Comparison of ENCODE assay signal across 23 mouse cellular contexts in genomic region chr3:129317032-129317729, GRCm38 (mm10). TPM values are rescaled to one million over a fixed set of nuclear protein-coding genes. Genes with fewer than 3 reads are reported as not detected.
DNase-seq lines count a peak whose midpoint lies in the region; ATAC-seq and TF ChIP-seq lines count a peak whose summit lies in the region.
"Had no signal": no experiment of that assay in that cellular context is flagged by ENCODE, and none has a peak within 500 bp of the region (broad histone marks: within the 10 kb centered on the region; RNA-seq: fewer than 3 reads in every experiment).

No protein-coding gene starts in this region.

- H3K9ac ChIP-seq in heart, adult 2 months (ENCODE audit: low read depth, low read length) = no peak overlapping the region
- H3K9ac ChIP-seq in midbrain, postnatal 0 days (replicated peaks; ENCODE audit: low read length, poor library complexity, severe bottlenecking) = no peak overlapping the region
- no peak overlapping the region for H3K9ac ChIP-seq in midbrain, embryonic 14.5 days (replicated peaks; ENCODE audit: low read length)
- H3K9ac ChIP-seq: embryonic facial prominence, embryonic 15.5 days; forebrain, embryonic 15.5 days; hindbrain, embryonic 14.5 days had no signal

- CTCF ChIA-PET in Patski (lab: Charles Lee) = interaction anchor here (0.8 to 2.1 kb wide), 12 partner anchors 9 to 1030 kb away, joined by 3 to 7 read pairs (median 3); partner anchors contain the start of gene Enpep

- no peaks in the 10 kb centered on the region for H3K27me3 ChIP-seq in heart, adult 2 months (ENCODE audit: control insufficient read depth, insufficient read depth, low read length)
- no peaks in the 10 kb centered on the region for H3K27me3 ChIP-seq in midbrain, postnatal 0 days (ENCODE audit: insufficient read depth, low read length)
- no peaks in the 10 kb centered on the region for H3K27me3 ChIP-seq in midbrain, embryonic 14.5 days (ENCODE audit: control insufficient read depth, insufficient read depth, low read length)
- H3K27me3 ChIP-seq in Patski = no peaks in the 10 kb centered on the region
- no peaks in the 10 kb centered on the region for H3K27me3 ChIP-seq in hindbrain, embryonic 10.5 days (ENCODE audit: insufficient read depth, poor library complexity, severe bottlenecking)
- H3K27me3 ChIP-seq: embryonic facial prominence, embryonic 15.5 days; forebrain, embryonic 15.5 days had no signal

- H3K27ac ChIP-seq in heart, adult 2 months = no peak overlapping the region
- H3K27ac ChIP-seq in layer of hippocampus, adult 2 months = no peak overlapping the region
- H3K27ac ChIP-seq in midbrain, postnatal 0 days (ENCODE audit: low read depth, low read length) = no peak overlapping the region
- H3K27ac ChIP-seq in midbrain, embryonic 14.5 days (replicated peaks; ENCODE audit: low read depth, low read length) = no peak overlapping the region
- no peak overlapping the region for H3K27ac ChIP-seq in hindbrain, embryonic 10.5 days
- H3K27ac ChIP-seq: embryonic facial prominence, embryonic 15.5 days; forebrain, embryonic 15.5 days; heart, embryonic 10.5 days; hindbrain, embryonic 14.5 days had no signal

- in situ Hi-C loops in Patski (cut with MboI; ENCODE audit: low pct_unique_long_range_greater_than_20kb) = no loop called here

- H3K4me1 ChIP-seq in heart, adult 2 months (ENCODE audit: control insufficient read depth, insufficient read depth, low read length) = peaks cover 1% of the 10 kb centered on the region; the same call in 1 of the 2 replicates
- no peaks in the 10 kb centered on the region for H3K4me1 ChIP-seq in midbrain, postnatal 0 days (ENCODE audit: insufficient read depth, low read length)
- no peaks in the 10 kb centered on the region for H3K4me1 ChIP-seq in midbrain, embryonic 14.5 days (ENCODE audit: control insufficient read depth, insufficient read depth, low read length)
- no peaks in the 10 kb centered on the region for H3K4me1 ChIP-seq in hindbrain, embryonic 10.5 days (replicated peaks)
- H3K4me1 ChIP-seq: embryonic facial prominence, embryonic 15.5 days; forebrain, embryonic 15.5 days; heart, embryonic 10.5 days had no signal

- no peaks in the 10 kb centered on the region for H3K9me3 ChIP-seq in midbrain, postnatal 0 days (ENCODE audit: low read length)
- H3K9me3 ChIP-seq in midbrain, embryonic 14.5 days (ENCODE audit: control insufficient read depth, low read length) = no peaks in the 10 kb centered on the region
- no peaks in the 10 kb centered on the region for H3K9me3 ChIP-seq in hindbrain, embryonic 10.5 days
- H3K9me3 ChIP-seq: embryonic facial prominence, embryonic 15.5 days; forebrain, embryonic 15.5 days; heart, embryonic 10.5 days had no signal

- no peak for DNase-seq in heart, adult 2 months
- no peak for DNase-seq in heart, postnatal 10 days
- no peak for DNase-seq in layer of hippocampus, adult 2 months (ENCODE audit: low spot score in 2 of 2)
- DNase-seq in layer of hippocampus, adult 9-10 months (ENCODE audit: low spot score) = no peak
- DNase-seq in midbrain, postnatal 0 days (ENCODE audit: low spot score) = no peak
- DNase-seq in midbrain, embryonic 14.5 days = no peak
- DNase-seq in Patski (ENCODE audit: low read depth, low spot score) = peak; percentile 99
- no peak for DNase-seq in hindbrain, embryonic 10.5 days (ENCODE audit: low spot score)
- DNase-seq: adrenal gland, postnatal 10 days; B cell, adult 2 months; cerebellum, adult 11 months; cerebellum, adult 8-10 months; embryo, embryonic 11 days; gastrocnemius, postnatal 36 days; heart, postnatal 14 days had no signal

- ATAC-seq in midbrain, postnatal 0 days (ENCODE audit: low FRiP score) = no peak
- ATAC-seq in midbrain, embryonic 14.5 days (ENCODE audit: low FRiP score, low TSS enrichment) = no peak
- peak; percentile 99 for ATAC-seq in Patski
- ATAC-seq: CD4-positive, CD25-positive, alpha-beta regulatory T cell, adult 4 months; forebrain, embryonic 15.5 days had no signal

- H3K4me2 ChIP-seq in midbrain, postnatal 0 days (ENCODE audit: low read depth, low read length, poor library complexity, severe bottlenecking) = no peak overlapping the region
- no peak overlapping the region for H3K4me2 ChIP-seq in midbrain, embryonic 14.5 days (ENCODE audit: low read length)
- H3K4me2 ChIP-seq: embryonic facial prominence, embryonic 15.5 days; forebrain, embryonic 15.5 days; hindbrain, embryonic 14.5 days had no signal

- POLR2A ChIA-PET in Patski (lab: Charles Lee) = interaction anchor here (0.6 to 1.4 kb wide), 2 partner anchors 10 to 88 kb away, joined by 4 to 5 read pairs; no protein-coding TSS in a partner anchor

- no peak for TF ChIP-seq EP300 in heart, adult 2 months (IDR thresholded peaks at IDR 0.05; ENCODE audit: insufficient read depth, low read depth, low read length)

- H3K79me2 ChIP-seq in heart, adult 2 months (replicated peaks; ENCODE audit: control insufficient read depth, insufficient read depth, low read length) = no peaks in the 10 kb centered on the region

- WGBS in heart, adult 2 months = 81% methylated on average over 17 of the region's 17 CpGs
- 76% methylated on average over 17 of the region's 17 CpGs for WGBS in midbrain, postnatal 0 days
- 77% methylated on average over 17 of the region's 17 CpGs for WGBS in midbrain, embryonic 14.5 days
- WGBS in hindbrain, embryonic 10.5 days = 79% methylated on average over 17 of the region's 17 CpGs

- no peaks in the 10 kb centered on the region for H3K36me3 ChIP-seq in heart, adult 2 months (ENCODE audit: control insufficient read depth, insufficient read depth, low read length)
- H3K36me3 ChIP-seq in midbrain, postnatal 0 days (ENCODE audit: insufficient read depth, low read length) = no peaks in the 10 kb centered on the region
- H3K36me3 ChIP-seq in midbrain, embryonic 14.5 days (ENCODE audit: control insufficient read depth, insufficient read depth, low read length) = no peaks in the 10 kb centered on the region
- H3K36me3 ChIP-seq in hindbrain, embryonic 10.5 days = no peaks in the 10 kb centered on the region
- H3K36me3 ChIP-seq: embryonic facial prominence, embryonic 15.5 days; forebrain, embryonic 15.5 days; heart, embryonic 10.5 days had no signal

- H3K4me3 ChIP-seq in heart, adult 2 months = no peak overlapping the region
- no peak overlapping the region for H3K4me3 ChIP-seq in layer of hippocampus, adult 2 months
- H3K4me3 ChIP-seq in midbrain, postnatal 0 days (ENCODE audit: low read depth, low read length) = no peak overlapping the region
- no peak overlapping the region for H3K4me3 ChIP-seq in midbrain, embryonic 14.5 days (replicated peaks; ENCODE audit: low read depth, low read length)
- H3K4me3 ChIP-seq in hindbrain, embryonic 10.5 days = no peak overlapping the region
- H3K4me3 ChIP-seq: embryonic facial prominence, embryonic 15.5 days; erythroblast, embryonic 14.5 days; forebrain, embryonic 15.5 days; heart, embryonic 10.5 days had no signal

- TF ChIP-seq POLR2A in heart, adult 2 months (IDR thresholded peaks at IDR 0.05; ENCODE audit: insufficient read depth, low read depth, low read length) = no peak

- intact Hi-C loops in heart, adult 2 months (cut with DNase I) = no loop called here
- intact Hi-C loops in heart, postnatal 10 days (cut with DNase I) = no loop called here

- TF ChIP-seq CTCF in heart, adult 2 months (IDR thresholded peaks at IDR 0.05) = 0 out of 2 replicates have a peak, but pooled peaks have one; percentile 10
- TF ChIP-seq CTCF in layer of hippocampus, adult 2 months (conservative IDR thresholded peaks at IDR 0.05) = peak; percentile 40
- TF ChIP-seq CTCF in midbrain, postnatal 0 days (IDR thresholded peaks at IDR 0.05) = peak; percentile 14; the same call in 1 of the 2 replicates
- TF ChIP-seq CTCF in Patski (IDR thresholded peaks at IDR 0.05) = peak; percentile 75

RNA-seq across cellular contexts. Expression of gene Enpep, which starts 15.3 kb away (rescaled TPM):
- total RNA-seq in heart, adult 2 months (2021) = 1 to 10 TPM; 5.9 to 6.2 TPM
- polyA plus RNA-seq in heart, adult 2 months (2012; rRNA removed) = 5.1 and 9.7 TPM in 2 replicates
- 1 to 10 TPM; 9.2 to 9.7 TPM for total RNA-seq in heart, postnatal 10 days (2021)
- total RNA-seq in layer of hippocampus, adult 2 months (2021) = 1 to 10 TPM; 1.1 to 1.7 TPM
- total RNA-seq in midbrain, postnatal 0 days (2014; rRNA removed) = 3.0 and 4.1 TPM in 2 replicates
- 1.9 and 2.3 TPM in 2 replicates for polyA plus RNA-seq in midbrain, postnatal 0 days (2015; fragmentation: Nextera tagmentation; extraction: Ambion mirVana)
- 0.45 and 1.3 TPM in 2 replicates for polyA plus RNA-seq in midbrain, embryonic 14.5 days (2014; fragmentation: Nextera tagmentation; extraction: Ambion mirVana)
- 11.8 TPM for polyA plus RNA-seq in Patski (2021)
- polyA plus RNA-seq in hindbrain, embryonic 10.5 days (2016; fragmentation: Nextera tagmentation; extraction: Ambion mirVana) = 0.08 TPM in 1 of 2 replicates, not detected in the other
- total RNA-seq: common myeloid progenitor, adult 5-6 weeks; MEL had no signal
- polyA plus RNA-seq: erythroblast, embryonic 14.5 days had no signal

Comparison
In these comparisons a context has a peak if more than half of its experiments do, and no peak if none do; other contexts are left out.
1. CTCF ChIP-seq: peak in every context shown above with its lines; median percentile 75 in Patski; 40 in layer of hippocampus, adult 2 months; 14 in midbrain, postnatal 0 days; 10 in heart, adult 2 months.